Mouse (Mus musculus): ENCODE results near the gene Zfp318. TPM values are rescaled to one million over a fixed set of nuclear protein-coding genes. Genes with fewer than 3 reads are reported as not detected.
A peak's percentile ranks its signal among the peaks of the same experiment; 100 is the strongest.

Gene Zfp318
- polyA plus RNA-seq, 1 experiment from 2014 or later, result 20.7 TPM

- Histone ChIP-seq H3K9ac (ENCODE audit: low read depth, low read length) (peak overlapping the region; percentile 31; the same call in 1 of the 2 replicates), H3K27ac (ENCODE audit: low read depth, low read length) (no peak overlapping the region), H3K27me3 (ENCODE audit: control insufficient read depth, insufficient read depth, low read length) (peaks cover 27% of the 10 kb centered on the region), H3K4me3 (ENCODE audit: low read depth, low read length) (peak overlapping the region; percentile 31), H3K36me3 (ENCODE audit: control insufficient read depth, insufficient read depth, low read length) (no peaks in the 10 kb centered on the region), H3K4me2 (replicated peaks; ENCODE audit: low read depth, low read length) (peak overlapping the region; percentile 73), H3K9me3 (ENCODE audit: control insufficient read depth, low read length) (no peaks in the 10 kb centered on the region), H3K4me1 (replicated peaks; ENCODE audit: control insufficient read depth, insufficient read depth, low read length) (peaks cover 16% of the 10 kb centered on the region)
- ATAC-seq (ENCODE audit: low FRiP score) (peak; percentile 69), DNase-seq (ENCODE audit: low spot score) (peak; percentile 69)
- 1% methylated on average over 32 of the region's 33 CpGs for WGBS
Measured at GRCm38 (mm10) chr17:46455110-46455691, 71.7 kb downstream of the Zfp318 start.

GRCm38 (mm10) chr17:46457791-46458190 is 74.3 kb downstream of the Zfp318 start:
- no peak overlapping the region for H3K4me3 ChIP-seq (ENCODE audit: low read depth, low read length)
- H3K27ac ChIP-seq (ENCODE audit: low read depth, low read length), result no peak overlapping the region
- ATAC-seq (ENCODE audit: low FRiP score) (no peak), DNase-seq (ENCODE audit: low spot score) (no peak)
- H3K36me3 ChIP-seq (ENCODE audit: control insufficient read depth, insufficient read depth, low read length), result no peaks in the 10 kb centered on the region
- H3K4me1 ChIP-seq (replicated peaks; ENCODE audit: control insufficient read depth, insufficient read depth, low read length), result peaks cover 19% of the 10 kb centered on the region
- H3K27me3 ChIP-seq (ENCODE audit: control insufficient read depth, insufficient read depth, low read length), result peaks cover 42% of the 10 kb centered on the region
- no peak overlapping the region for H3K4me2 ChIP-seq (replicated peaks; ENCODE audit: low read depth, low read length)
- no peak overlapping the region for H3K9ac ChIP-seq (ENCODE audit: low read depth, low read length)
- 12% methylated on average over 10 of the region's 10 CpGs for WGBS
- H3K9me3 ChIP-seq (ENCODE audit: control insufficient read depth, low read length), result no peaks in the 10 kb centered on the region

GRCm38 (mm10) chr17:46458439-46458838 is 74.9 kb downstream of the Zfp318 start:
- H3K27me3 ChIP-seq (ENCODE audit: control insufficient read depth, insufficient read depth, low read length), result peaks cover 40% of the 10 kb centered on the region
- H3K36me3 ChIP-seq (ENCODE audit: control insufficient read depth, insufficient read depth, low read length), result no peaks in the 10 kb centered on the region
- H3K4me2 ChIP-seq (replicated peaks; ENCODE audit: low read depth, low read length), result no peak overlapping the region
- no peak for DNase-seq (ENCODE audit: low spot score)
- no peak overlapping the region for H3K9ac ChIP-seq (ENCODE audit: low read depth, low read length)
- H3K27ac ChIP-seq (ENCODE audit: low read depth, low read length), result no peak overlapping the region
- peaks cover 15% of the 10 kb centered on the region for H3K4me1 ChIP-seq (replicated peaks; ENCODE audit: control insufficient read depth, insufficient read depth, low read length)
- H3K4me3 ChIP-seq (ENCODE audit: low read depth, low read length), result no peak overlapping the region
- no peak for ATAC-seq (ENCODE audit: low FRiP score)
- H3K9me3 ChIP-seq (ENCODE audit: control insufficient read depth, low read length), result no peaks in the 10 kb centered on the region
- WGBS, result 30% methylated on average over 3 of the region's 3 CpGs

- peaks cover 37% of the 10 kb centered on the region for H3K27me3 ChIP-seq (ENCODE audit: control insufficient read depth, insufficient read depth, low read length)
- peak overlapping the region; percentile 19; the same call in 1 of the 2 replicates for H3K9ac ChIP-seq (ENCODE audit: low read depth, low read length)
- no peak overlapping the region for H3K27ac ChIP-seq (ENCODE audit: low read depth, low read length)
- H3K4me1 ChIP-seq (replicated peaks; ENCODE audit: control insufficient read depth, insufficient read depth, low read length), result peaks cover 4% of the 10 kb centered on the region; the same call in 1 of the 2 replicates
- WGBS, result 2% methylated on average over 24 of the region's 32 CpGs
- ATAC-seq (ENCODE audit: low FRiP score) (no peak), DNase-seq (ENCODE audit: low spot score) (no peak)
- H3K36me3 ChIP-seq (ENCODE audit: control insufficient read depth, insufficient read depth, low read length), result no peaks in the 10 kb centered on the region
- H3K4me2 ChIP-seq (replicated peaks; ENCODE audit: low read depth, low read length), result peak overlapping the region; percentile 34
- peak overlapping the region; percentile 6; the same call in 1 of the 2 replicates for H3K4me3 ChIP-seq (ENCODE audit: low read depth, low read length)
- H3K9me3 ChIP-seq (ENCODE audit: control insufficient read depth, low read length), result no peaks in the 10 kb centered on the region
Measured at GRCm38 (mm10) chr17:46460673-46461072, 77.1 kb downstream of the Zfp318 start.

GRCm38 (mm10) chr17:46461347-46461746 is 77.8 kb downstream of the Zfp318 start:
- WGBS, result 9% methylated on average over 8 of the region's 8 CpGs
- Histone ChIP-seq H3K4me2 (replicated peaks; ENCODE audit: low read depth, low read length) (peak overlapping the region; percentile 34; the same call in 1 of the 2 replicates), H3K27me3 (ENCODE audit: control insufficient read depth, insufficient read depth, low read length) (peaks cover 36% of the 10 kb centered on the region), H3K4me3 (ENCODE audit: low read depth, low read length) (peak overlapping the region; percentile 6; the same call in 1 of the 2 replicates), H3K9ac (ENCODE audit: low read depth, low read length) (peak overlapping the region; percentile 19; the same call in 1 of the 2 replicates), H3K4me1 (replicated peaks; ENCODE audit: control insufficient read depth, insufficient read depth, low read length) (peaks cover 3% of the 10 kb centered on the region; the same call in 1 of the 2 replicates), H3K9me3 (ENCODE audit: control insufficient read depth, low read length) (no peaks in the 10 kb centered on the region), H3K27ac (ENCODE audit: low read depth, low read length) (no peak overlapping the region), H3K36me3 (ENCODE audit: control insufficient read depth, insufficient read depth, low read length) (no peaks in the 10 kb centered on the region)
- peak; percentile 23 for DNase-seq (ENCODE audit: low spot score)
- no peak for ATAC-seq (ENCODE audit: low FRiP score)

- ATAC-seq (ENCODE audit: low FRiP score) (no peak), DNase-seq (ENCODE audit: low spot score) (no peak)
- no peak overlapping the region for H3K4me3 ChIP-seq (ENCODE audit: low read depth, low read length)
- H3K4me1 ChIP-seq (replicated peaks; ENCODE audit: control insufficient read depth, insufficient read depth, low read length), result peaks cover 3% of the 10 kb centered on the region; the same call in 1 of the 2 replicates
- H3K4me2 ChIP-seq (replicated peaks; ENCODE audit: low read depth, low read length), result no peak overlapping the region
- 79% methylated on average over 5 of the region's 5 CpGs for WGBS
- H3K9ac ChIP-seq (ENCODE audit: low read depth, low read length), result no peak overlapping the region
- no peak overlapping the region for H3K27ac ChIP-seq (ENCODE audit: low read depth, low read length)
- H3K36me3 ChIP-seq (ENCODE audit: control insufficient read depth, insufficient read depth, low read length), result no peaks in the 10 kb centered on the region
- no peaks in the 10 kb centered on the region for H3K9me3 ChIP-seq (ENCODE audit: control insufficient read depth, low read length)
- H3K27me3 ChIP-seq (ENCODE audit: control insufficient read depth, insufficient read depth, low read length), result peaks cover 32% of the 10 kb centered on the region
Measured at GRCm38 (mm10) chr17:46462226-46462625, 78.7 kb downstream of the Zfp318 start.

- Histone ChIP-seq H3K4me2 (replicated peaks; ENCODE audit: low read depth, low read length) (no peak overlapping the region), H3K4me3 (ENCODE audit: low read depth, low read length) (no peak overlapping the region), H3K36me3 (ENCODE audit: control insufficient read depth, insufficient read depth, low read length) (no peaks in the 10 kb centered on the region), H3K27me3 (ENCODE audit: control insufficient read depth, insufficient read depth, low read length) (no peaks in the 10 kb centered on the region), H3K9me3 (ENCODE audit: control insufficient read depth, low read length) (no peaks in the 10 kb centered on the region), H3K27ac (ENCODE audit: low read depth, low read length) (no peak overlapping the region), H3K9ac (ENCODE audit: low read depth, low read length) (no peak overlapping the region), H3K4me1 (replicated peaks; ENCODE audit: control insufficient read depth, insufficient read depth, low read length) (no peaks in the 10 kb centered on the region)
- WGBS, result 71% methylated on average over 9 of the region's 9 CpGs
- no peak for DNase-seq (ENCODE audit: low spot score)
- no peak for ATAC-seq (ENCODE audit: low FRiP score)
Measured at GRCm38 (mm10) chr17:46467830-46468229, 84.3 kb downstream of the Zfp318 start.

Other genes with a start within 250 kb of the Zfp318 start
- 17.6 and 20.1 TPM in 2 replicates for gene Rsph9, start 239.5 kb upstream of the Zfp318 start, polyA plus RNA-seq (2014; fragmentation: Nextera tagmentation; extraction: Ambion mirVana)
- gene Mad2l1bp, start 230.2 kb upstream of the Zfp318 start, polyA plus RNA-seq (2014; fragmentation: Nextera tagmentation; extraction: Ambion mirVana), result 37.9 and 38.0 TPM in 2 replicates
- gene Gtpbp2, start 222.7 kb upstream of the Zfp318 start, polyA plus RNA-seq (2014; fragmentation: Nextera tagmentation; extraction: Ambion mirVana), result 23.3 and 27.2 TPM in 2 replicates
- 10.4 and 10.7 TPM in 2 replicates for gene Polh, start 181.1 kb upstream of the Zfp318 start, polyA plus RNA-seq (2014; fragmentation: Nextera tagmentation; extraction: Ambion mirVana)
- gene Xpo5, start 180.9 kb upstream of the Zfp318 start, polyA plus RNA-seq (2014; fragmentation: Nextera tagmentation; extraction: Ambion mirVana), result 60.6 and 69.1 TPM in 2 replicates
- 100 and 113 TPM in 2 replicates for gene Polr1c, start 135.7 kb upstream of the Zfp318 start, polyA plus RNA-seq (2014; fragmentation: Nextera tagmentation; extraction: Ambion mirVana)
- 64.0 and 64.7 TPM in 2 replicates for gene Yipf3, start 135.7 kb upstream of the Zfp318 start, polyA plus RNA-seq (2014; fragmentation: Nextera tagmentation; extraction: Ambion mirVana)
- gene Lrrc73, start 130.2 kb upstream of the Zfp318 start, polyA plus RNA-seq (2014; fragmentation: Nextera tagmentation; extraction: Ambion mirVana), result 3.1 and 3.4 TPM in 2 replicates
- gene Tjap1, start 100.7 kb upstream of the Zfp318 start, polyA plus RNA-seq (2014; fragmentation: Nextera tagmentation; extraction: Ambion mirVana), result 43.4 and 47.4 TPM in 2 replicates
- gene Dlk2, start 86.3 kb upstream of the Zfp318 start, polyA plus RNA-seq (2014; fragmentation: Nextera tagmentation; extraction: Ambion mirVana), result 1.3 and 1.8 TPM in 2 replicates
- gene Abcc10, start 55.4 kb upstream of the Zfp318 start, polyA plus RNA-seq (2014; fragmentation: Nextera tagmentation; extraction: Ambion mirVana), result 3.8 and 4.8 TPM in 2 replicates
- 0.74 and 0.86 TPM in 2 replicates for gene Crip3, start 45.2 kb downstream of the Zfp318 start, polyA plus RNA-seq (2014; fragmentation: Nextera tagmentation; extraction: Ambion mirVana)
- not detected in 2 replicates for gene Slc22a7, start 54.7 kb downstream of the Zfp318 start, polyA plus RNA-seq (2014; fragmentation: Nextera tagmentation; extraction: Ambion mirVana)
- gene Ttbk1, start 103.9 kb downstream of the Zfp318 start, polyA plus RNA-seq (2014; fragmentation: Nextera tagmentation; extraction: Ambion mirVana), result 2.3 and 2.4 TPM in 2 replicates
- gene Dnph1, start 113.0 kb downstream of the Zfp318 start, polyA plus RNA-seq (2014; fragmentation: Nextera tagmentation; extraction: Ambion mirVana), result 59.7 and 64.7 TPM in 2 replicates
- gene Cul9, start 162.7 kb downstream of the Zfp318 start, polyA plus RNA-seq (2014; fragmentation: Nextera tagmentation; extraction: Ambion mirVana), result 4.7 and 4.8 TPM in 2 replicates
- gene Srf, start 172.4 kb downstream of the Zfp318 start, polyA plus RNA-seq (2014; fragmentation: Nextera tagmentation; extraction: Ambion mirVana), result 5.1 and 8.2 TPM in 2 replicates
- 16.0 and 21.5 TPM in 2 replicates for gene Ptk7, start 245.8 kb downstream of the Zfp318 start, polyA plus RNA-seq (2014; fragmentation: Nextera tagmentation; extraction: Ambion mirVana)

All from hindbrain, embryonic 11.5 days (tissue).